Mouse (Mus musculus): ENCODE data around the gene Fibcd1. TPM values are rescaled to one million over a fixed set of nuclear protein-coding genes. Genes with fewer than 3 reads are reported as not detected.

Gene Fibcd1
- total and polyA plus RNA-seq, 2 experiments from 2014 or later, result 19.4 to 48.5 TPM

DNA sequence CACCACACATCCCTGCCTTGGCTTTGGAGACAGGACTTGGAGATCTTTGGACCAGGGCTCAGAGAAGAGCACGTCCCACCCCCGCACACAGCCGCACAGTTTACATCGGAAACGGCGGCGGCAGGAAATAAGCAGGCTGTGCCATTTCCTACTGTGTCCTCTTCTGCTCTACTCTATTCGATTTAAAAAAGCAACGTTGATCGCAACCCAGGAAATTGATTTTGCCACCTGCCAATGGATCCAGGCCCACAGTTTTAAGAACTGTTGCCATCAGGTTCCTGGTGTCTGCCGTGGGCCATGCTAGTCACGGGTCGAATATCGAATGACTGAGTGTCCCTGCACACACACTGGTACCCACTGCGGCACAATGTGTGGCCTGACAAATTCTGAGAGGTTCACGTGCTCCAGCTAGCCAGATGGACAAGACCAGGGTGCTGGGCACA, 20.3 kb downstream of the Fibcd1 start:
- WGBS, result 80% methylated on average over 16 of the region's 16 CpGs
- no peak overlapping the region for H3K4me3 ChIP-seq (ENCODE audit: low read depth, low read length)
- ATAC-seq (ENCODE audit: low FRiP score), result no peak
- TF ChIP-seq CTCF (IDR thresholded peaks at IDR 0.05), result no peak
- no peaks in the 10 kb centered on the region for H3K9me3 ChIP-seq (ENCODE audit: low read length)
- H3K4me1 ChIP-seq (ENCODE audit: insufficient read depth, low read length), result peaks cover 4% of the 10 kb centered on the region; the same call in 1 of the 2 replicates
- H3K9ac ChIP-seq (replicated peaks; ENCODE audit: low read length, poor library complexity, severe bottlenecking), result no peak overlapping the region
- no peak for DNase-seq (ENCODE audit: low spot score)
- no peaks in the 10 kb centered on the region for H3K36me3 ChIP-seq (ENCODE audit: insufficient read depth, low read length)
- H3K27ac ChIP-seq (ENCODE audit: low read depth, low read length), result no peak overlapping the region
- H3K27me3 ChIP-seq (ENCODE audit: insufficient read depth, low read length), result no peaks in the 10 kb centered on the region
- H3K4me2 ChIP-seq (ENCODE audit: low read depth, low read length, poor library complexity, severe bottlenecking), result no peak overlapping the region

DNA sequence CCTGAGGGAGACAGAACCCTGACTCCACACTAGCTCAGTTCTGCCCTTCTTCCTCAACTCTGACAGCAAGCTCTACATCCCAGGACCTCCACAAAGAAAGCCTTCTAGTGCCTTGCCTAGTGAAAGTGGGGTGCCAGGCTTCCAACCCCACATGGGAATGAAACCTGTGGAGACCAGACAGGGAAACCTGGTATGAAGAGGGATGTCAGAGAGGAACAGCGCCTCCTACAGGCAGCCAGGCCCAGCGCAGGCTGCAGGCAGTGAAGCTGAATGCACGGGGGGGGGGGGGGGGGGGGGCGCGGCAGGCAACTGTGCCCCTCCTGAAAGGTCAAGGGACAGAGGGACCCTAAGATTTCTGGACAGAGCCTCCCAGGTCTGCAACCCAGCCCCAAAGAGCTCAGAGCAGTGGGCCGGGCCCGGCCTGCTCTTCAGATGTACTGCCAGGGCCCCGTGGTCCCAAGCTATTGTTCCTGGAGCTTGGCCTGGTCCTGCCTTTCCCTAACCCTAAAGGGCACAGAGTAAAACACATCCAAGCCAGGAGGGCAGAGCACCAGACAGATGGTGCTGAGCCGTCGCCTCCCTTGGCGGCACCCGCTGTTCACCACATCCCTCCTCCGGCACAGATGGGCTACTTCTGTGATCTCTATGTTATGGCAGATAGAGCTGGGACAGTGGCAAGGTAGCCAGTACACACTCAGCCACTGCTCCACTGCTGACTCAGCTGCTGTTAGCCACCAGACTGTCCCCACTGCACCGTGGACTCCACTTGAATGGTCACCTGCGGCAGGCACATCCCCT, 21.7 kb downstream of the Fibcd1 start:
- H3K27ac ChIP-seq (ENCODE audit: low read depth, low read length), result no peak overlapping the region
- 79% methylated on average over 10 of the region's 15 CpGs for WGBS
- DNase-seq (ENCODE audit: low spot score), result no peak

DNA sequence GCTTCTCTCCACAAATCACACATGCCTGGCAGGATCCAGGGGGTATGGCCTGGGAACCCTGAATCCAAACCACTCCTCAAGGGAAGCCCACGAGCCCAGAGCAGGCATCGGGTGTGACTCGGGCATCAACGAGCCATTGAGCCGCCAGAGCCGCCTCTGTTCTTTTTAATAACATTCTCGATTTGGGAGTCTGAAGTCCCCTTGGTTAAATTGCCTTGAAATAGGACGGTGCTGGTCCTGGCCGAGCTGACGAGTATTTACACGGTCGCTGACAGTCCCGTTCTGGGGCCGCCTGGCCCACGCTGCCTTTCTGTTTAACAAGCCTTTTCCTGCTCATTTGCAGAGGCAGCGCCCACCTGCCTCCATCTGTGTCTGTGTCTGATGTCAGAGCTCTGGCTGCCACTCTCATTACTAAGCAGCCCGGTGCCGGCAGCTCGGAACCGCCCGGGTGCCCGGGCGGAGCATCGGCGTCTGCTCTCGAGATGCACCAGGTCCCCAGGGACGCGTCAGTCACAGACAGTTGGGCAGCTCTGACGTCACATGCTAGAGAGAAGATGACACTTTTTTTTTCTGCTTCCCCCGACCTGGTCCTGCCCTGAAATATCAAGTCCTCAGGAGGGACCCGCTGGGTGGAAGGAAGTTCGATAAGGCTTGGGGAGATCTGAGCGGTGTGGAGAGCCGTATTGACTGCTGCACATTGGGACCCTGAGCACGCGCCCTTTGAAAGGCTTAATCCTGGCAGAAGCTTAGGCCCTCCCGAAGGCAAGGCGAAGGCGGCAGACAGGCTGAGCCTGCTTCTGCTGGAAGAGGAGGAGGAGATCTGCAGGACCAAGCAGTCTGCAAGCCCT, 23.1 kb downstream of the Fibcd1 start:
- Histone ChIP-seq H3K27me3 (ENCODE audit: insufficient read depth, low read length) (no peaks in the 10 kb centered on the region), H3K9ac (replicated peaks; ENCODE audit: low read length, poor library complexity, severe bottlenecking) (0 out of 2 replicates have a peak overlapping the region, but pooled peaks have one; percentile 30), H3K27ac (ENCODE audit: low read depth, low read length) (peak overlapping the region; percentile 60), H3K9me3 (ENCODE audit: low read length) (no peaks in the 10 kb centered on the region), H3K4me1 (ENCODE audit: insufficient read depth, low read length) (no peaks in the 10 kb centered on the region; the same call in 1 of the 2 replicates), H3K36me3 (ENCODE audit: insufficient read depth, low read length) (no peaks in the 10 kb centered on the region), H3K4me2 (ENCODE audit: low read depth, low read length, poor library complexity, severe bottlenecking) (peak overlapping the region; percentile 35), H3K4me3 (ENCODE audit: low read depth, low read length) (no peak overlapping the region)
- no peak for TF ChIP-seq CTCF (IDR thresholded peaks at IDR 0.05)
- 6% methylated on average over 39 of the region's 39 CpGs for WGBS
- ATAC-seq (ENCODE audit: low FRiP score), result peak; percentile 67
- DNase-seq (ENCODE audit: low spot score), result peak; percentile 80

More for the DNA sequence above, 21.7 kb downstream of the Fibcd1 start:
- Histone ChIP-seq H3K27me3 (ENCODE audit: insufficient read depth, low read length) (no peaks in the 10 kb centered on the region), H3K4me2 (ENCODE audit: low read depth, low read length, poor library complexity, severe bottlenecking) (no peak overlapping the region), H3K4me3 (ENCODE audit: low read depth, low read length) (no peak overlapping the region), H3K36me3 (ENCODE audit: insufficient read depth, low read length) (no peaks in the 10 kb centered on the region), H3K9ac (replicated peaks; ENCODE audit: low read length, poor library complexity, severe bottlenecking) (no peak overlapping the region), H3K9me3 (ENCODE audit: low read length) (no peaks in the 10 kb centered on the region), H3K4me1 (ENCODE audit: insufficient read depth, low read length) (peaks cover 4% of the 10 kb centered on the region; the same call in 1 of the 2 replicates)
- peak; percentile 61 for TF ChIP-seq CTCF (IDR thresholded peaks at IDR 0.05)
- ATAC-seq (ENCODE audit: low FRiP score), result no peak

- Histone ChIP-seq H3K27ac (ENCODE audit: low read depth, low read length) (no peak overlapping the region), H3K4me1 (ENCODE audit: insufficient read depth, low read length) (peaks cover 4% of the 10 kb centered on the region; the same call in 1 of the 2 replicates), H3K9me3 (ENCODE audit: low read length) (no peaks in the 10 kb centered on the region), H3K4me3 (ENCODE audit: low read depth, low read length) (no peak overlapping the region), H3K9ac (replicated peaks; ENCODE audit: low read length, poor library complexity, severe bottlenecking) (no peak overlapping the region), H3K36me3 (ENCODE audit: insufficient read depth, low read length) (no peaks in the 10 kb centered on the region), H3K27me3 (ENCODE audit: insufficient read depth, low read length) (no peaks in the 10 kb centered on the region), H3K4me2 (ENCODE audit: low read depth, low read length, poor library complexity, severe bottlenecking) (no peak overlapping the region)
- WGBS, result 33% methylated on average over 5 of the region's 5 CpGs
- DNase-seq (ENCODE audit: low spot score) (peak; percentile 72), ATAC-seq (ENCODE audit: low FRiP score) (no peak)
- TF ChIP-seq CTCF (IDR thresholded peaks at IDR 0.05), result peak; percentile 82
These were observed 30.4 kb downstream of the Fibcd1 start for GRCm38 (mm10) chr2:31815367-31815766.

DNA sequence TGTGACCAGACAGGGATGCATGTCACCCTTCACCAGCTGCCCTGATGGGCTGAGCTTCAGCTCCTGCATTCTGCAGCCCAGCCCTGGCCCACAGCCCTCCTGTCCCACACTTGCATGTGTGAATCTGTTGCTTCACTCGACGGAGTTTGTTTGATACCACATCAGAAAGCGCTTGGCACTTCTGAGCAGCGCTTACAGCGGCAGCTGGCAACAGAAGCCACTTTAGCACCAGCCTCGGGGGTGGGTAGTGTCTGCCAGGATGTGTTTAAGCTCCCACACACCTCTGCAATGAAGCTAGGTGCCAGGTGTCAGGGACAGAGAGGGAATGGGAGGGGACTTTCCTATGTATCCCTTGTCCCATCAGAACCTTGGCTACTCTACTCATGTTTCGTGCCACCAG, 31.1 kb downstream of the Fibcd1 start:
- Histone ChIP-seq H3K27me3 (ENCODE audit: insufficient read depth, low read length) (no peaks in the 10 kb centered on the region), H3K4me3 (ENCODE audit: low read depth, low read length) (no peak overlapping the region), H3K27ac (ENCODE audit: low read depth, low read length) (no peak overlapping the region), H3K9me3 (ENCODE audit: low read length) (no peaks in the 10 kb centered on the region), H3K4me1 (ENCODE audit: insufficient read depth, low read length) (peaks cover 9% of the 10 kb centered on the region; the same call in 1 of the 2 replicates), H3K4me2 (ENCODE audit: low read depth, low read length, poor library complexity, severe bottlenecking) (no peak overlapping the region), H3K36me3 (ENCODE audit: insufficient read depth, low read length) (no peaks in the 10 kb centered on the region), H3K9ac (replicated peaks; ENCODE audit: low read length, poor library complexity, severe bottlenecking) (no peak overlapping the region)
- DNase-seq (ENCODE audit: low spot score), result no peak
- 69% methylated on average over 7 of the region's 7 CpGs for WGBS
- ATAC-seq (ENCODE audit: low FRiP score), result no peak
- TF ChIP-seq CTCF (IDR thresholded peaks at IDR 0.05), result no peak
